Mouse (Mus musculus) WW6 (cell line): Measurements from ENCODE around the gene Cd164l2.

ENCODE experiments used
- DNase-seq: peaks from one replicate; pipeline ENCODE4 v3.0.0-alpha.2; 2013; ENCODE audit warnings: low read depth, low spot score

Cd164l2 gene

GRCm38 (mm10) chr4:133255392-133255791, 43.5 kb downstream of the Cd164l2 start:
- no peak for DNase-seq

GRCm38 (mm10) chr4:133256820-133257219, 44.9 kb downstream of the Cd164l2 start:
- DNase-seq = no peak

- DNase-seq = no peak
Measured at GRCm38 (mm10) chr4:133257230-133257629, 45.3 kb downstream of the Cd164l2 start.

GRCm38 (mm10) chr4:133257798-133258408, 46.0 kb downstream of the Cd164l2 start:
- no peak for DNase-seq

GRCm38 (mm10) chr4:133261641-133262374, 49.9 kb downstream of the Cd164l2 start:
- DNase-seq = no peak

- no peak for DNase-seq
Measured at GRCm38 (mm10) chr4:133262375-133262765, 50.4 kb downstream of the Cd164l2 start.

GRCm38 (mm10) chr4:133262882-133263281, 51.0 kb downstream of the Cd164l2 start, which contains the start of gene Sytl1:
TSS of gene Sytl1 (minus strand) at chr4:133263113.
- DNase-seq = no peak

GRCm38 (mm10) chr4:133263756-133264155, 51.8 kb downstream of the Cd164l2 start:
- DNase-seq = no peak

- DNase-seq = no peak
Measured at GRCm38 (mm10) chr4:133264559-133264958, 52.6 kb downstream of the Cd164l2 start.

- DNase-seq = no peak
Measured at GRCm38 (mm10) chr4:133265297-133265696, 53.4 kb downstream of the Cd164l2 start.

- no peak for DNase-seq
Measured at GRCm38 (mm10) chr4:133265759-133266158, 53.8 kb downstream of the Cd164l2 start.

- no peak for DNase-seq
Measured at GRCm38 (mm10) chr4:133266248-133266880, 54.4 kb downstream of the Cd164l2 start.

- no peak for DNase-seq
Measured at GRCm38 (mm10) chr4:133268931-133269330, 57.0 kb downstream of the Cd164l2 start.

GRCm38 (mm10) chr4:133269596-133269995, 57.7 kb downstream of the Cd164l2 start:
- DNase-seq = no peak

GRCm38 (mm10) chr4:133270929-133271328, 59.0 kb downstream of the Cd164l2 start:
- DNase-seq = no peak
